Mouse (Mus musculus) kidney, postnatal 0 days (tissue): ENCODE measurements around the gene Mcf2l. TPM values are rescaled to one million over a fixed set of nuclear protein-coding genes. Genes with fewer than 3 reads are reported as not detected.
A peak's percentile ranks its signal among the peaks of the same experiment; 100 is the strongest.

Source experiments
- ATAC-seq: fragments of 200-750 bp; cut with Nextera tagmentation; replicated peaks from 2 replicates; pipeline ENCODE4 v1.8.0; 2017; ENCODE audit warnings: low read depth, moderate number of reproducible peaks, moderate TSS enrichment, moderate library complexity; ENCODE audit not compliant: low FRiP score
- DNase-seq: peaks from one replicate; pipeline ENCODE4 v3.0.0-alpha.2; 2016; ENCODE audit warnings: low spot score
- H3K27ac ChIP-seq: fragments of 300-500 bp; sonication (generic); 2 replicates; pipeline ENCODE4 v1.5.1; 2014; ENCODE audit warnings: mild to moderate bottlenecking
- H3K27me3 ChIP-seq: fragments of 300-500 bp; sonication (generic); 2 replicates; pipeline ENCODE4 v1.6.1; 2014; ENCODE audit warnings: low read length, mixed read lengths; ENCODE audit not compliant: insufficient read depth
- H3K36me3 ChIP-seq: fragments of 300-500 bp; sonication (generic); 2 replicates; pipeline ENCODE4 v1.6.1; 2014; ENCODE audit warnings: low read length, mixed read lengths; ENCODE audit not compliant: insufficient read depth
- H3K4me1 ChIP-seq: fragments of 300-500 bp; sonication (generic); replicated peaks from 2 replicates; pipeline ENCODE4 v1.6.1; 2014; ENCODE audit warnings: antibody characterized with exemption, low read length, mixed read lengths; ENCODE audit not compliant: insufficient read depth
- H3K4me2 ChIP-seq: fragments of 300-500 bp; sonication (generic); 2 replicates; pipeline ENCODE4 v1.6.1; 2014; ENCODE audit warnings: mild to moderate bottlenecking, low read length, moderate library complexity, mixed read lengths
- H3K4me3 ChIP-seq: fragments of 300-500 bp; sonication (generic); replicated peaks from 2 replicates; pipeline ENCODE4 v1.5.1; 2014; ENCODE audit warnings: low read depth, low read length
- H3K9ac ChIP-seq: fragments of 300-500 bp; sonication (generic); 2 replicates; pipeline ENCODE4 v1.6.1; 2014; ENCODE audit warnings: low read depth, low read length
- H3K9me3 ChIP-seq: fragments of 300-500 bp; sonication (generic); replicated peaks from 2 replicates; pipeline ENCODE4 v1.6.1; 2016; ENCODE audit warnings: low read length, inconsistent platforms, mixed read lengths
- CTCF ChIP-seq: IDR thresholded peaks from 2 replicates; pipeline ENCODE4 v1.5.1; 2016; ENCODE audit warnings: antibody characterized with exemption, low read depth, mild to moderate bottlenecking, moderate library complexity
- WGBS: fragments of 180-500 bp; shearing (Covaris S2); extraction: QIAGEN DNeasy Blood & Tissue Kit; methylation state at CpG from one replicate; pipeline ENCODE4 v1.1.7; 2014; 5-methylcytosine and 5-hydroxymethylcytosine counted together
- polyA plus RNA-seq: library from polyadenylated mRNA; unstranded; fragments of >200 nt; fragmentation: Nextera tagmentation; extraction: Ambion mirVana; gene quantifications from 2 replicates; pipeline ENCODE4 v1.2.1, GENCODE M21; 2015

The Mcf2l gene
- polyA plus RNA-seq, 1 experiment from 2014 or later, result 11.2 TPM

GRCm38 (mm10) chr8:12894783-12895534 is 21.4 kb downstream of the Mcf2l start:
- no peak overlapping the region for H3K9ac ChIP-seq

GRCm38 (mm10) chr8:12895535-12896150 is 22.0 kb downstream of the Mcf2l start:
- Histone ChIP-seq H3K4me3 (no peak overlapping the region), H3K4me1 (peaks cover 22% of the 10 kb centered on the region), H3K27me3 (no peaks in the 10 kb centered on the region), H3K36me3 (no peaks in the 10 kb centered on the region), H3K9ac (no peak overlapping the region), H3K4me2 (no peak overlapping the region), H3K27ac (no peak overlapping the region), H3K9me3 (no peaks in the 10 kb centered on the region)
- no peak for ATAC-seq
- DNase-seq, result peak; percentile 47
- TF ChIP-seq CTCF, result peak; percentile 66
- WGBS, result 67% methylated on average over 9 of the region's 9 CpGs

More at GRCm38 (mm10) chr8:12894783-12895534, 21.4 kb downstream of the Mcf2l start:
- H3K4me2 ChIP-seq, result no peak overlapping the region
- no peaks in the 10 kb centered on the region for H3K9me3 ChIP-seq
- H3K4me3 ChIP-seq, result no peak overlapping the region
- no peaks in the 10 kb centered on the region for H3K27me3 ChIP-seq
- H3K27ac ChIP-seq, result no peak overlapping the region
- 70% methylated on average over 11 of the region's 11 CpGs for WGBS
- no peaks in the 10 kb centered on the region for H3K36me3 ChIP-seq
- ATAC-seq (no peak), DNase-seq (no peak)
- TF ChIP-seq CTCF, result no peak
- peaks cover 22% of the 10 kb centered on the region for H3K4me1 ChIP-seq

GRCm38 (mm10) chr8:12896494-12897373 is 23.1 kb downstream of the Mcf2l start:
- H3K4me3 ChIP-seq, result no peak overlapping the region
- peak; percentile 85 for TF ChIP-seq CTCF
- H3K27me3 ChIP-seq, result no peaks in the 10 kb centered on the region
- peaks cover 22% of the 10 kb centered on the region for H3K4me1 ChIP-seq
- no peak overlapping the region for H3K4me2 ChIP-seq
- peak; percentile 86 for DNase-seq
- no peak overlapping the region for H3K9ac ChIP-seq
- no peaks in the 10 kb centered on the region for H3K9me3 ChIP-seq
- WGBS, result 22% methylated on average over 13 of the region's 13 CpGs
- H3K27ac ChIP-seq, result no peak overlapping the region; the same call in 1 of the 2 replicates
- ATAC-seq, result peak; percentile 75
- no peaks in the 10 kb centered on the region for H3K36me3 ChIP-seq

- DNase-seq (peak; percentile 41), ATAC-seq (no peak)
- 41% methylated on average over 9 of the region's 9 CpGs for WGBS
These were observed 24.2 kb downstream of the Mcf2l start for GRCm38 (mm10) chr8:12897815-12898214.

GRCm38 (mm10) chr8:12903790-12904415 is 30.3 kb downstream of the Mcf2l start:
- 66% methylated on average over 13 of the region's 13 CpGs for WGBS

More at GRCm38 (mm10) chr8:12897815-12898214, 24.2 kb downstream of the Mcf2l start:
- Histone ChIP-seq H3K27ac (no peak overlapping the region), H3K4me1 (peaks cover 22% of the 10 kb centered on the region), H3K27me3 (no peaks in the 10 kb centered on the region), H3K4me2 (no peak overlapping the region), H3K4me3 (no peak overlapping the region), H3K9me3 (no peaks in the 10 kb centered on the region), H3K9ac (no peak overlapping the region), H3K36me3 (no peaks in the 10 kb centered on the region)
- no peak for TF ChIP-seq CTCF

More at GRCm38 (mm10) chr8:12903790-12904415, 30.3 kb downstream of the Mcf2l start:
- TF ChIP-seq CTCF, result no peak
- ATAC-seq (no peak), DNase-seq (no peak)
- Histone ChIP-seq H3K27me3 (no peaks in the 10 kb centered on the region), H3K4me3 (no peak overlapping the region), H3K36me3 (no peaks in the 10 kb centered on the region), H3K4me2 (no peak overlapping the region), H3K9me3 (no peaks in the 10 kb centered on the region), H3K9ac (no peak overlapping the region), H3K4me1 (peaks cover 11% of the 10 kb centered on the region; the same call in 1 of the 2 replicates), H3K27ac (0 out of 2 replicates have a peak overlapping the region, but pooled peaks have one; percentile 2)
